Mouse (Mus musculus) lung, postnatal 36 days (tissue): ENCODE data around the gene Aipl1.
"Not testable (repeated sequence)": the region's sequence is repeated elsewhere in the genome, so short reads cannot be mapped to it uniquely, and the experiment has no call there.

Source experiments
- DNase-seq: peaks from one replicate; pipeline ENCODE4 v3.0.0; 2022; ENCODE audit warnings: mixed read lengths

Gene Aipl1

GRCm38 (mm10) chr11:72010940-72011722 lies 26.2 kb downstream of the Aipl1 start:
- DNase-seq: no peak

- DNase-seq: no peak
These were observed 26.9 kb downstream of the Aipl1 start for GRCm38 (mm10) chr11:72010367-72010766.

- DNase-seq: no peak
These were observed 31.8 kb downstream of the Aipl1 start for GRCm38 (mm10) chr11:72005547-72005946.

GRCm38 (mm10) chr11:72003171-72003570 lies 34.1 kb downstream of the Aipl1 start:
- DNase-seq: no peak

- DNase-seq: peak; percentile 57
These were observed 35.0 kb downstream of the Aipl1 start for GRCm38 (mm10) chr11:72002138-72002853.

- no peak for DNase-seq
These were observed 37.1 kb downstream of the Aipl1 start for GRCm38 (mm10) chr11:72000194-72000593.

- DNase-seq: no peak
These were observed 40.5 kb downstream of the Aipl1 start for GRCm38 (mm10) chr11:71996805-71997204.

GRCm38 (mm10) chr11:71995968-71996511 lies 41.3 kb downstream of the Aipl1 start:
- DNase-seq: peak; percentile 90

GRCm38 (mm10) chr11:71992438-71992837 lies 44.9 kb downstream of the Aipl1 start:
- no peak for DNase-seq

- DNase-seq: peak; percentile 82
These were observed 45.8 kb downstream of the Aipl1 start for GRCm38 (mm10) chr11:71991541-71991940.

GRCm38 (mm10) chr11:71989407-71989806 lies 47.9 kb downstream of the Aipl1 start:
- not testable (repeated sequence) for DNase-seq

- DNase-seq: no peak
These were observed 49.9 kb downstream of the Aipl1 start for GRCm38 (mm10) chr11:71987159-71988150.

GRCm38 (mm10) chr11:71985783-71986182 lies 51.5 kb downstream of the Aipl1 start:
- no peak for DNase-seq

GRCm38 (mm10) chr11:71985101-71985711 lies 52.1 kb downstream of the Aipl1 start:
- DNase-seq: peak; percentile 13

GRCm38 (mm10) chr11:71984093-71984492 lies 53.2 kb downstream of the Aipl1 start:
- DNase-seq: no peak
